Mouse (Mus musculus) megakaryocyte-erythroid progenitor cell, adult 5-6 weeks (primary cell): ENCODE data around the gene Ywhae. TPM values are rescaled to one million over a fixed set of nuclear protein-coding genes. Genes with fewer than 3 reads are reported as not detected.
"Not testable (repeated sequence)": the region's sequence is repeated elsewhere in the genome, so short reads cannot be mapped to it uniquely, and the experiment has no call there.

ENCODE experiments used
- ATAC-seq: replicated peaks from 2 replicates; pipeline ENCODE4 v1.8.0; 2016; ENCODE audit warnings: mild to moderate bottlenecking, inconsistent platforms; ENCODE audit not compliant: severe bottlenecking, poor library complexity, low FRiP score, low TSS enrichment
- total RNA-seq, 2 experiments: library from RNA; stranded (forward) in 1 of 2; stranded (reverse) in 1 of 2; fragments of 200-1000, 215-1000 nt in 1 of 2; fragments of >200 nt in 1 of 2; fragmentation: Nextera tagmentation in 1 of 2; gene quantifications; 2 replicates each; pipeline ENCODE4 v1.2.3; 2014 to 2017

Gene Ywhae
- 346 and 395 TPM in 2 replicates for total RNA-seq (2014; fragmentation: Nextera tagmentation)
- 314 and 400 TPM in 2 replicates for total RNA-seq (2017)

DNA sequence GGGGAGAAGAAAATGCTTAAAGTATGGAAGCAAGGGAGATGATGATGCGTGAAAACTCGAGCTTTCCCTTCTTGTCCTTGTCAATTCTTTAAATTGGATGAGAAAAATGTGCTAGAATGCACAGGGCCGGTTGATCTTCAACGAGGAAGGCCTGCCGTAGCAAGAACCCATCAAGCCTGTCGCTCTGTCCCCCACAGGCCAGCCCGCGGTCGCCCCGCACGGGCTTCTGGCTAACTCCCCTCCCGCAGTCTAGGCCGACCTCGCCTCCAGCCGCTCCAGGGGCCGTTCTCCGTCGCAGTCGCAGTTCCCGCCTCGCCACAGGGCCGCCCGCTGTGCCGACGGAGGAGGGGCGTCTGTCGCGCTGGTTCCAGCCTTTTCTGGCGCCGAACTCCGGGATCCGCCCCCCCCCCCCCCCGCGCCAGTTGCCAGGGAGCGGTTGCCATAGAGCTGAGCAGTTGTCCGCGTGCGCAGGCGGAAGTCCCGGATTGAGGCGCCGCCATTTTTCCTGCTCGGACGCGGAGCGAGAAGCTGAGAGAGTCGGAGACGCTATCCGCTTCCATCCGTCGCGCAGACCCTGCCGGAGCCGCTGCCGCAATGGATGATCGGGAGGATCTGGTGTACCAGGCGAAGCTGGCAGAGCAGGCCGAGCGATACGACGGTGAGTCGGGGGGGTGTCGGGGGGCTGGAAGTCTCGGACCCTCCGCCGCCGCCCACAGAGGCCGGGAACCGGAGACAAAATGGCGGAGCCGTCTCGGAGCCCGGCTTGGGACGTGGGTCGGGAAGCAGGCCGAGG lies at the start of gene Ywhae:
TSS of gene Ywhae (plus strand) at position 436 of the 793 bp plus-strand sequence.
- ATAC-seq = peak; percentile 90

- ATAC-seq = no peak
Observed at GRCm38 (mm10) chr11:75684462-75684861, 48.2 kb upstream of the Ywhae start.

DNA sequence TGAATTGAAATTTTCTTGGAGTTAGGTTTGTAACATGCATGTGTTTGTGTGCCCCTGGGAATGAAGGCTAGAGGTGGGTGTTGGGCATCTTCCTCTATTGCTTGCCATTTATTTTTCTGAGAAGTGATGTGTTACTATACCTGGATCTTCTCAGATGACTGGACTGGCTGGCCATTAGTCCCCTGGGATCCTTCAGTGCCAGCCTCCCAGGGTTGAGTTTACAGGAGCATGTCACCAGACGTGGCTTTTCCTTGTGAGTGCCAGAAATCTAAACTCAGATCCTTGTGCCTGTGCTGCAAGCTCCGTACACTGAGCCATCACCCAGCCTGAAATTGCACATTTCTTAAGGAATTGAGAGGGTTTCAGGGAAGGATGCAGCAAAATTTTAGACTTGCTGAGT lies 47.7 kb upstream of the Ywhae start:
- no peak for ATAC-seq

DNA sequence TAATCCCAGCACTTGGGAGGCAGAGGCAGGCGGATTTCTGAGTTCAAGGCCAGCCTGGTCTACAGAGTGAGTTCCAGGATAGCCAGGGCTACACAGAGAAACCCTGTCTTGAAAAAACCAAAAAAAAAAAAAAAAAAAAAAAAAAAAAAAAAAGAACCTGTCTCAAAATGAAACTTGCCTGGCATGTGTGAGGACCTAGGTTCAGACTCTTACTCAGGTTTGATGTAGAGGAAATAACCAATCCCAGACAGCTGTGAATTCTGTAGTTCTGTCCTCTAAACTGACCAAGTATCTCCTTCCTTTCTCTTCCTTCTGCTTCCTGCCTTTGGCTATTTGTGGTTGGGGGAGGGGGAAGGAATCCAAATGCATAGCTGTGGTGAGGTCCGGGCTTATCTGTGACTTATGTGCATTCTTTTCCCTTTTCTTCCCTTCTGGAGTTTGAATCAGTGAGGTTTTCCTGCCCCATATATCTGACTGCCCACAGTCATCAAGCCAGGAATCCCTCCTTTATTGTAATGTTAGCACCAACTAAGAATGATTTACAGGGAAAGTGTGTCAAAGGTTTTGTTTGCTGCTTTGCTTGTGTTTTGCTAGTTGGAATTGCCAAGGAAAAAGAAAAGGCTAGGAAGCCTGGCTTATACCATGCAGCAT lies 45.2 kb upstream of the Ywhae start:
- ATAC-seq = no peak

DNA sequence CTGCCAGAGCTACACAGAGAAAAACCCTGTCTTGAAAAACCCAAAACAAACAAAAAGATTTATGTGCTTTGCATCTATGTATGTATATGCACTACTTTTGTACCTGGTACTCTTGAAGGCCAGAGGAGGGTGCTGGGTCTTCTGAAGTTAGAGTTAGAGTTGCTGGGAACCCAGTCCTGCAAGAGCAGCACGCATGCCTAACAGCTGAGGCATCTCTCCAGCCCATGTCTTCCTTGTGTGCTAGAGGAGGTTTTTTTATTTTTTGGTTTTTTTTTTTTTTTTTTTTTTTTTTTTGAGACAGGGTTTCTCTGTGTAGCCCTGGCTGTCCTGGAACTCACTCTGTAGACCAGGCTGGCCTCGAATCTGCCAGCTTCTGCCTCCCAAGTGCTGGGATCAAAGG lies 44.5 kb upstream of the Ywhae start:
- no peak for ATAC-seq

DNA sequence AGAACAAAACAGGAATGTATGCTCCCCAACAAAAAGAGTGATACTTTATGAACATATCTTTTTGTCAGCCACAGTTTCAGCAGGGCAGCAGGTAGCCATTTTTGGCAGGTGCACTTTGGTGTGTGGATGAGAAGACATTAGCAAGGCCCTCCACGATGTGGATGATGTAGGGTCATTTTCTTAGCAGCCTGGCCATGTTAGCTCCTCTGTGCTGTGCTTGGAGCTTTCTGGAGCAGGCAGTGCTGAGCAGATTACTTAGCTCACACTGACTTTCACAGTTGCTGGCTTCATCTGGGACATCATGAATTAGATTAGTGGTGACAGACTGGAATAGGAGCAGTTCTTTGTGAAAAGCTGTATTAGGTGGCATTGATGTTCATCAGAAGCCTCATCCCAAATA lies 42.7 kb upstream of the Ywhae start:
- no peak for ATAC-seq

- ATAC-seq = no peak
Observed at GRCm38 (mm10) chr11:75691047-75691446, 41.6 kb upstream of the Ywhae start.

- ATAC-seq = no peak
Observed at GRCm38 (mm10) chr11:75693570-75693969, 39.1 kb upstream of the Ywhae start.

GRCm38 (mm10) chr11:75697464-75697863 lies 35.2 kb upstream of the Ywhae start:
- not testable (repeated sequence) for ATAC-seq

GRCm38 (mm10) chr11:75700557-75700956 lies 32.1 kb upstream of the Ywhae start:
- no peak for ATAC-seq

DNA sequence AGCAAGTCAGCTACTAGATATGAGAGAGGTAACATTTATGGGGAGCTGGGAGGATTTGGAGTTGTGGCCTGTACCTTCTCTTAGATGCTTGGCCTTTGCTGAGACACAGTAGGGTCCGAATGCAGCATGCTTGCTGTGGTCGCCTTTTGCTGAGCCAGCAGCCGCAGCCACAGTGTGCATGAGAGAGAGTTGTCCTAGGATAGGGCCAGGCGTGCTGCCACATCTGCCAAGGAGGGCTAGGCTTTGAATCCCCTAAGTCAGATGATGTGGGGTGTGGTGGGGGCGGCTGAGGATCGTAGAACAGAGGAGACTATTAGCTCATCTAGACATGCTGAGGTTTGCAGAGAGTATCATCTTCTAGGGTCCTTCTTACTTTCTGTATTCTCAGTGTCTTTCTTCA lies 29.9 kb upstream of the Ywhae start:
- ATAC-seq = no peak

DNA sequence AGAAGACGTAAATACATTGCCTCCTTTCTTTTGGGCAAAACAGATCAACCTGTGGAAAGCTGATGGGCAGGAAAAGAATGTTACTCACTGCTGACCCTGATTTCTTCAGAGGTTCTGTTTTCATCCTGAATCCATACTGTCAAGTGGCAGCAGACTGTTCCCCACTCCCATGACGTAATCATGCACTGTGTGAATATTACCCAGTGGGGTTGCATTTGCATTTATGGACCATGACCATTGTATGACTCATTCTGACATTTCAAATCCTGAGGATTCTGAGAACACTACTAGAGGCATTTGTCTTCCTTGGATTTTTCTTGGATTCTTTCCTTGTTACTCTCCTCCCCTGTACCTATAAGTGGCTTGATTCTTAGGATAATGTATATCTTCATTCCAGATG lies 28.9 kb upstream of the Ywhae start:
- ATAC-seq = no peak

DNA sequence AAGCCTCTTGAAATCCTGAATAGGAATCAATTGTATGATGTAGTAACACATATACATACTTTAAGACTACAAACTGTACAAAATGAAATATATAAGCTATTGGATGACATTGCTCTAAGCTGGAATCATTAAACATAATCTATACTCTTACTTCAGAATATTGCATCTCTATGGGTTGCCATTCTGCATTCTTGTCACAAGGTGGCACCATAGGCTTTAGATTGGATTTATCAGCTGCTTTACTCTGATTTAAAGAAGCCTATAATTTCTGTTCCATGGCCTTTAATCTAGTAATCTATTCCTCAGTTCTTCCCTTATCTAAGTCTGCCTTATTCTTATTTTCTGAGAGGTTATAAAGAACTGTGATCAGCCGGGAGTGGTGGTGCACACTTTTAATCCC lies 18.7 kb upstream of the Ywhae start:
- no peak for ATAC-seq

DNA sequence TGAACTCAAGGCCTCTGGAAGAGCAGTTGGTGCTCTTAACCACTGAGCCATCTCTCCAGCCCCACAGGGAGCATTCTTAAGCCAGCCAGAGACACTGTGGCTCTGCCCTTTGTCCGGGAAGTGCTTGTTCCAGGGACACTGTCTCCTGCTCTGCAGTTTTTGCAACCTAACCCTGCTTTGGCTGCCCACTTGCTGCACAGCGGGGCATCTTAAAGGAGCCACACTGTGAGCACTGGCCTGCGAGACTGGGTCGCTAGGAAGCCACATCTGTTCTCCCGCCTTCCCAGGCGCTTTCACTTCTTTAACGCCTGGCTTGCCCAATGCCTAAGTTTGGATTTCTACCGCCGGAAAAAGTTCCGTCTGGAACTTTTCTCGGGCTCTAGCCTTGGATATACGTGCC lies 17.1 kb upstream of the Ywhae start:
- ATAC-seq = no peak

- no peak for ATAC-seq
Observed at GRCm38 (mm10) chr11:75716661-75717325, 15.9 kb upstream of the Ywhae start.

- ATAC-seq = no peak
Observed at GRCm38 (mm10) chr11:75722339-75722738, 10.3 kb upstream of the Ywhae start.

DNA sequence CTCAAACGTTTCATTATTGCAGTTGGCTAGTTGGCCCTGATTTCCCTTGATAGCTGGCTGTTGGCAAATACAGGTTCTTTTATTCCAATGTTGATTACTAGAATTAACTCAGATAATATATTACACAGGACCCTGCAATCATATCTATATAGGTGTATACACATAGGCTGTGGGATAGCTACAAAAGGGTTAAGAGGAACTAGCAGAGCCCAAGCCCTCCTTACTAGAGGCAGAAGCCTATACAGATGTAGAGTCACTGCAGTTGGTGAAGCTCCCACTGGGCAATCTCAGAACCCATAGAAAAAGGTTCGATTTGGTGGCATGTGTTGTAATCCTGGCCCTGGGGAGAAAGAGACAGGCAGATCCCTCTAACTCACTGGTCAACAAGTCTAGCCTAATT lies 5.5 kb upstream of the Ywhae start:
- no peak for ATAC-seq

GRCm38 (mm10) chr11:75727659-75728058 lies 5.0 kb upstream of the Ywhae start:
- not testable (repeated sequence) for ATAC-seq

DNA sequence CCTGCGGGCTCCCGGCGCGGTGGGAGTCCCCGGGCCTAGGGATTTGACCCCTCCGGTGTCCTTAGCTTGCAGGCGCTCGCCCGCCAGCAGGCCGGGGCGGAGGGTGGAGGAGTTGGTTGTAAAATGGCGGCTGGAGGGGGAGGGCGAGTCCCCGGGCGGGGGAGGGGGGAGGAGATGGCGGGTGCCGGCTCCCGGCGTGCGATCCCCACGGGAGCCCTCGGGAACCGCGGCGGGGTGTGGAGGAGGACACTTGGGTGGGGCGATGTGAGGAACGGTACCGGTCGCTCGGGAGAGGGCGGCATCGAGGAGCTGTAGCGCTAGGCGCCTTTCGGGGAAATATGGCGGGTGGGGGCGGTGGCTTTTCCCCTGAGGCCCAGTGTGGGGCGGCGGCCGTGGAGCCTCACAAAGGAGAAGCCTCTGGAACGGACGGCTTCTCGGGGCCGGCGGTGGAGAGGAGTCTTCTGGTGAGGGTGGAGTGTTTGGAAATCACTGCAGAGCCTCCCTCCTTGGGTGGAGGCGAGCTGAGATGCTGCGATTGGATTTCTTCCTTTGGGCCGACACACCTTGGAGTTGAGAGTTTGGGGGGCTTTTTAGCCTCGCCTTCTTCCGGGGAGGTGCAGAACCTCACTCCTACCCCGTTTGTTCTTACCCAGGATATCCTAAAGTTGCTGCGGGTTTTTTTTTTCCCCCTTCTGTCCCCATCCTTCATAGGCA lies 715 bp downstream of the Ywhae start:
- ATAC-seq = peak; percentile 46
